Mouse (Mus musculus) E14TG2a.4 (cell line): Measurements from ENCODE around the gene Camsap3.
"Not testable (repeated sequence)": the region's sequence is repeated elsewhere in the genome, so short reads cannot be mapped to it uniquely, and the experiment has no call there.

Experiments
- H3K27me3 ChIP-seq: 2 replicates; pipeline ENCODE4 v1.6.1; 2014; ENCODE audit warnings: low read length, control low read depth; ENCODE audit not compliant: insufficient read depth
- H3K36me3 ChIP-seq: 2 replicates; pipeline ENCODE4 v1.6.1; 2014; ENCODE audit warnings: low read length, control low read depth; ENCODE audit not compliant: insufficient read depth
- H3K4me1 ChIP-seq: replicated peaks from 2 replicates; pipeline ENCODE4 v1.6.1; 2014; ENCODE audit warnings: low read depth, low read length, control low read depth
- H3K4me3 ChIP-seq: replicated peaks from 2 replicates; pipeline ENCODE4 v1.5.1; 2014; ENCODE audit warnings: mild to moderate bottlenecking, low read length
- H3K9me3 ChIP-seq: 2 replicates; pipeline ENCODE4 v1.6.1; 2014; ENCODE audit warnings: low read length, control low read depth
- CTCF ChIP-seq: conservative IDR thresholded peaks from 2 replicates; pipeline ENCODE4 v1.5.1; 2014; ENCODE audit warnings: low read length
- NANOG ChIP-seq: IDR thresholded peaks from 2 replicates; pipeline ENCODE4 v1.6.1; 2014; ENCODE audit warnings: borderline replicate concordance, low read length, mixed read lengths
- POU5F1 ChIP-seq: IDR thresholded peaks from 2 replicates; pipeline ENCODE4 v1.6.1; 2014; ENCODE audit warnings: low read length, borderline replicate concordance

The Camsap3 gene

GRCm38 (mm10) chr8:3569784-3570183 lies 17.3 kb upstream of the Camsap3 start:
- H3K4me1 ChIP-seq, result peaks cover 66% of the 10 kb centered on the region
- H3K9me3 ChIP-seq, result no peaks in the 10 kb centered on the region
- peak overlapping the region; percentile 83 for H3K4me3 ChIP-seq
- H3K27me3 ChIP-seq, result no peaks in the 10 kb centered on the region
- H3K36me3 ChIP-seq, result peaks cover 30% of the 10 kb centered on the region
- TF ChIP-seq CTCF, result no peak
- no peak for TF ChIP-seq NANOG

- Histone ChIP-seq H3K4me1 (peaks cover 92% of the 10 kb centered on the region), H3K4me3 (peak overlapping the region; percentile 67; the same call in 1 of the 2 replicates), H3K9me3 (no peaks in the 10 kb centered on the region), H3K27me3 (no peaks in the 10 kb centered on the region), H3K36me3 (peaks cover 34% of the 10 kb centered on the region)
- TF ChIP-seq CTCF (no peak), NANOG (peak; percentile 47; the same call in 1 of the 2 replicates)
These were observed 12.5 kb upstream of the Camsap3 start for GRCm38 (mm10) chr8:3574546-3574945.

DNA sequence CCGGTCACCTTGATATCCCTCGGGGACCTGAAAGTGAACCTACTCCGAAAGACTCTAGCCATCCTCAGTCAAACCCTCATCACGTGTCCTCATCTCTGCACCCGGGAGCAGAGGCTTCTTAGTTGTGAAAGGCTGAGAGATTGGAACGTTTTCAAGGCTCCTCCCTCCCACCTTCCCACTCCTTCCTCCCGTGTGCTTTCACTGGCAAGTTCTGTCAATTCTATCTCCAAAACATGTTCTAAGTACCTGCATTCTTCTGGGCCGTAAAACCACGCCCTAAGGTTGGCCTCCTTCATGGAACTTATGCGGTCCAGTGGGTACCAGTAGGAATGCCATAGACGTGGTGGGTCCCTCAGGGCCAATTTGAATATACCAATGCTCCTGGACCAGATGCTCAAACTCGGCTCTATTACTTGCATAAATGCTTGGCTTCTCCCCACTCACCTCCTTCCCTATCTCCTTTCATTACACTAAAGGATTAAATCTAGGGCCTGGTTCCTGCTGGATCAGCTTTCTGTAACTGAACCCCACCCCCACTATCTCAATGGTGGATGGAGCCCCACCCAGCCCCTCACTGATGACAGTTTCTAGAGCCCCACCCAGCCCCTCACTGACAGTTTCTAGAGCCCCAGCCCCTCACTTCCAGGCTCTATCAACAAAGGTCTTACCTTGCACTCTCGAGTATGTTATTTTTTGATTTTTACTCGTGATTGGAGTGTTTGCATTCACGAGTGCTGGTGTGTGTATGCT lies 10.7 kb upstream of the Camsap3 start:
- no peak for TF ChIP-seq POU5F1
- TF ChIP-seq NANOG, result no peak
- no peak for TF ChIP-seq CTCF

DNA sequence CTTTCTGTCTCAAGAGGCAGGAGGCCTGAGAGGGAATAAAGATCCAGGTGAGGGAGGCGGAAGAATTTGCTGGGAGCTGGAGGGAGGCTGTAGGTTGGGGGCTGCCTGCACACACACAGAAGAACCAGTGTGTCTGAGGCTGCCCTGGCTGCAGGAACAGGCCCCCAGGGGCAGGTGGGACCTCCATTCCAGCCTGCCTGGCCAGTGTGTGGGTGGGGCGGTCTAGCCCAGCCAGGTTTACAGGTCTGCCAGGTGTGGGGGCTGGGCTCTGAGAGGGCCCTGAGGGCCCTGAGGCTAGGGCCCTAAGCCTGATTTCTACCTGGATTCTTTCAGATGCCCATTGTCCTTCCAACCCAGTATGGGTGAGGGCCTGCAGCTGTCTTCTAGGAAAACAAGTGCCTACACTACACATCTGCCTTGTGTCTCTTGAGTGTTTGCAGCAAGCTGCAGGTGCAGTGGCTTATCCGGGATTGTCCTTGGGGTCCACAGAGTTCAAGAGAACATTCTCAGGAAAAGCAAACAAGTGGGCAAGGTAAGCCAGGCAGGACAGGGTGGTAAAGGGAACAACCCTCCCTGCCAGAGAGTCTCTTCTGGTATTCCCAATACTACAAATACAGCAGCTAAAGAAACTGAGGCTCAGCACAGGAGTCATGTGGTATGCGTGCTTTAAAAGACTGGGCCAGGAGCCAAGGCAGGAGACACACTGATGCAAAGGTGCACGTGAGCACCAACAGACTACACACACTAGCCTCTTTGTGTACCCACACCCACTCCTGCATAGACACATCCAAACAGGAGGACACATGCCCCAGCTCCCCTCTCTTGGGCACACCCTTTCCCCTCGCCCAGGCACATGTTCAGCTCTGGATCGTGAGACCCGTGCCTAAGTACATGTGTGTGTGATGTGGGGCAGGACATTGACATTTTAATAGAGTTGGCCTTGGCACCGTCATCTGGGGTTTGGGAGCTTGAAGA lies 7.4 kb upstream of the Camsap3 start:
- TF ChIP-seq POU5F1 (no peak), NANOG (no peak), CTCF (no peak)
- no peaks in the 10 kb centered on the region for H3K9me3 ChIP-seq
- peaks cover 66% of the 10 kb centered on the region for H3K4me1 ChIP-seq
- no peaks in the 10 kb centered on the region for H3K27me3 ChIP-seq
- H3K4me3 ChIP-seq, result peak overlapping the region; percentile 57
- peaks cover 15% of the 10 kb centered on the region for H3K36me3 ChIP-seq

More for the DNA sequence above, 10.7 kb upstream of the Camsap3 start:
- Histone ChIP-seq H3K4me3 (peak overlapping the region; percentile 67), H3K36me3 (peaks cover 29% of the 10 kb centered on the region), H3K4me1 (peaks cover 96% of the 10 kb centered on the region), H3K27me3 (no peaks in the 10 kb centered on the region), H3K9me3 (no peaks in the 10 kb centered on the region)

GRCm38 (mm10) chr8:3581961-3582360 lies 5.1 kb upstream of the Camsap3 start:
- not testable (repeated sequence) for H3K27me3 ChIP-seq, H3K4me3 ChIP-seq, H3K9me3 ChIP-seq
- Histone ChIP-seq H3K4me1 (peaks cover 47% of the 10 kb centered on the region), H3K36me3 (peaks cover 15% of the 10 kb centered on the region)

- Histone ChIP-seq H3K27me3 (no peaks in the 10 kb centered on the region), H3K4me1 (peaks cover 10% of the 10 kb centered on the region), H3K4me3 (no peak overlapping the region), H3K36me3 (no peaks in the 10 kb centered on the region), H3K9me3 (no peaks in the 10 kb centered on the region)
- TF ChIP-seq POU5F1, result no peak
- TF ChIP-seq CTCF, result no peak
These were observed 641 bp upstream of the Camsap3 start for GRCm38 (mm10) chr8:3586452-3586851.

DNA sequence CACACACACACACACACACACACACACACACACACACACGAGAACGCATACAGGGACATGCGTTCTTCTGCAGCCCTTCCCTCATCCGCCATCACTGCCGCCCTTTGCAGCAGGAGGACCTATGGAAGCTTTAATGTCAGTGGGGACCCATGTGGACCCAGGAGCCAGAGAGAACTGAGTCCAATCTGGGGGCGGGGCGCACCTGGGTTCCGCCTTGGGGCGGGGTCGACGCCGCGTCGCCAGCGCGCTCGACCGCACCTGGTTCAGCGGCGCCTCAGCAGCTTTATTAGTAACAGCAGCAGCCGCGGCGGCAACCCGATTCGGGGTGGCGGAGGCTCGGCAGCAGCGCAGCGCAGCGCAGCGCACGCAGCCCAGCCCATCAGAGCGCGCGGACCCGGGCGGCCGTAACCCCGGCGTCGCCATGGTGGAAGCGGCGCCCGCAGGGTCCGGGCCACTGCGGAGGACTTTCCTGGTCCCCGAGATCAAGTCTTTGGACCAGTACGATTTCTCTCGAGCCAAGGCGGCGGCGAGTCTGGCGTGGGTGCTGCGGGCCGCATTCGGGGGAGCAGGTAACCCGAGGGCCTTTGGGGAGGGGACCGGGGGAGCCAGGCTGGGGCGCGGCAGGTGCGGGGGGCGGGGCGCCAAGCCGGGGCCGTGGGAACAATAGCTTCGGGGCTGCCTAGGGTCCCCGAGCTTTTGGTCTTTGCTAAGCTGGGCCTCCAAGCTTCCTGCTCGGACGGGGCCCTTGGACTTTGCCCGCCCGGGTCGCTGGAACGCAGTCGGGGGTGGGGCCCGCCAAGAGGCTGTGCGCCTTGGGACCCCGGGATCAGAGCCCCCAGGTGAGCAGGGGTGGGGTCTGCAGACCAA lies 531 bp downstream of the Camsap3 start:
- Histone ChIP-seq H3K27me3 (no peaks in the 10 kb centered on the region), H3K4me1 (peaks cover 19% of the 10 kb centered on the region), H3K36me3 (no peaks in the 10 kb centered on the region), H3K9me3 (no peaks in the 10 kb centered on the region), H3K4me3 (peak overlapping the region; percentile 92)
- TF ChIP-seq POU5F1 (no peak), CTCF (no peak), NANOG (no peak)

- H3K4me1 ChIP-seq, result peaks cover 25% of the 10 kb centered on the region
- no peaks in the 10 kb centered on the region for H3K9me3 ChIP-seq
- no peaks in the 10 kb centered on the region for H3K27me3 ChIP-seq
- no peaks in the 10 kb centered on the region for H3K36me3 ChIP-seq
- no peak for TF ChIP-seq POU5F1
- no peak for TF ChIP-seq NANOG
- no peak for TF ChIP-seq CTCF
- peak overlapping the region; percentile 92 for H3K4me3 ChIP-seq
These were observed 1.2 kb downstream of the Camsap3 start for GRCm38 (mm10) chr8:3588258-3588633.
